Mouse (Mus musculus) cortical plate, adult 2 months (tissue): ENCODE results near the gene Gab2.

Experiments used
- CTCF ChIP-seq: fragments of 200-500 bp; IDR thresholded peaks from 2 replicates; pipeline ENCODE4 v1.5.1; 2011; ENCODE audit warnings: mild to moderate bottlenecking, control low read depth, low read length; ENCODE audit not compliant: insufficient read depth; ENCODE audit errors: extremely low read depth
- POLR2A ChIP-seq: fragments of 200-500 bp; IDR thresholded peaks from 2 replicates; pipeline ENCODE4 v1.6.1; 2011; ENCODE audit warnings: mild to moderate bottlenecking, low read length, control low read depth; ENCODE audit not compliant: insufficient read depth; ENCODE audit errors: extremely low read depth

GRCm38 (mm10) chr7:97080621-97081241 lies 655 bp upstream of the Gab2 start:
- TF ChIP-seq CTCF = no peak
- TF ChIP-seq POLR2A = no peak
